Mouse (Mus musculus): ENCODE data around the gene Mrpl40.
"Not testable (repeated sequence)": the region's sequence is repeated elsewhere in the genome, so short reads cannot be mapped to it uniquely, and the experiment has no call there.

Gene Mrpl40

DNA sequence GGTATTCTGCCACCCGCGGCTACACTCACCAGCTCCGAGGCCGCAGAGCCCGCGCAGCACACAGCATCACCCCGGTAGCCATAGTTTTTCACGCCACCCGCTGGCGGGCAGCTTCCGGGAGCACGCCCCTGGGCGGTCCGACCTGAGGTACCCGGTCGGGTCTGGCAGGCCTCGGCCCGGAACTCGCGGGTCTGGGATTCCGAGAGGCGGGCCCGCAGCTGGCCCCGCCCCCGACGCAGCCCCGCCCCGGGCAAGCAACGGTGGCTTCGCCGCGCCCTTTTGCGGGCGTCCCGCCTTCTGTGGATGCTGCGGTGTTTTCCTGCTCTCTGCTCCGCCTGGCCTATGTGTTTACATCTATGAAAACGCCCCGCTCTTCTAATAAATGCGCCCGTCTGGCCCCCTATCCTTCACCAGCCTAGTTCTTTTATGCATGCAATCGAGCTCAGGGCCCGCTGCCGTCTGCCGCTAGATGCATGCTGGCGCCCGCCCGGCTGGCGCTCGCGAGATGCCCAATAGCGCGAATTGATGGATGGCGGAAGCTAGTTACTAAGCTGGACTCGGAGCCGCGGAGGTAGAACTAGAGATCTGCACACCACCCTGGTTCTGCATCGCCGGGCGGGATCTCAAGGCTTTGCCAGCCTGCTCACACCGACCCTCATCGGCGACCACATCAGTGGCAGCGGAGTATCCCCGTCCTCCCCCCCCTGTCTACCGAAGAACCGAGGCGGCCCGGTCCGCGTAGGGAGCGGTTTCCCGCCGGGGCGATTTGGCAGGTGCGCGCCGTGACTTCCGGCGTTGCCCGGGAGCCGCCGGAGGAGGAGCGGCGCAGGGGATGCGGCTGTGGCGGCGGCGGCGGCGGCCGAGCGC, at the start of gene Mrpl40, which contains the start of gene Hira:
TSS of gene Mrpl40 (minus strand) at position 421 of the 867 bp plus-strand sequence.
TSS of gene Hira (plus strand) at position 596 of the 867 bp plus-strand sequence.
- peak; percentile 78 for DNase-seq (ENCODE audit: low read depth, low spot score)

DNA sequence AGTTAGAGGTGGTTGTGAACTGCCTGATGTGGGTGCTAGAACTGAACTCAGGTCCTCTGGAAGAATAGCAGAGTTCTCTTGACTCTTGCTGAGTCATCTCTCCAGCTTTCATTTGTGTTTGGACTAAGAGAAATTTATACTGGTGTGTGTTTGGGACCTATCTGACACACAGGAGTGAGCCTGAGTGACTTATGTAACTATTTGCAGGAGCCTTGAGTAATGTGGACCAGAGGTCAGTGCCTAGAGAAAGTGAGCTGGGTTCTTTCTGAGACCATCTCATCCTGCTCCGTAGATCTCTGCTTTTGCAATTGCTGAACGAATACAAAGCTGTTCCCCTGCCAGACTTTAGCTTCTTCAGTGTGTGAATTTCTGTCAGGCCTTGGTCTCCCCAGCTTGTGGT, 45.1 kb upstream of the Mrpl40 start:
- no peak for DNase-seq (ENCODE audit: low read depth, low spot score)

GRCm38 (mm10) chr16:18916064-18916463, 39.4 kb upstream of the Mrpl40 start:
- no peak for DNase-seq (ENCODE audit: low read depth, low spot score)

DNA sequence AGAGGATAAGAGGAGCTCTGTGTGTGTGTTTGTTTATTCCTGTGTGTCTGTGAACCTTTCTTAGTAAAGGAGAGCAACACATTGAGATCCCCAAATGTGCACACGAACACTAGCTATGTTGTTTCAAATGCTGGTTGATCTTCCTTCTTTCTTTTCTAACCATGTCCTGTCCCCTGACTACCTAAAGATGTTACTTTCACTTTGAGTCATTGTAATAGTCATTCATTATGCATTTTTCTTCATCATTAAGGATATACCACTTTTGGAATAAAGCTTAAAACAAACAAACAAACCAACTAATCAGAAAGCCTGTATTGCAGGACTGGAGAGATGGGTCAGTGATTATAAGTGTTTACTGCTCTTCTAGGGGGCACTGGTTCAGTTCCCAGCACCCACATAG, 29.0 kb upstream of the Mrpl40 start:
- no peak for DNase-seq (ENCODE audit: low read depth, low spot score)

DNA sequence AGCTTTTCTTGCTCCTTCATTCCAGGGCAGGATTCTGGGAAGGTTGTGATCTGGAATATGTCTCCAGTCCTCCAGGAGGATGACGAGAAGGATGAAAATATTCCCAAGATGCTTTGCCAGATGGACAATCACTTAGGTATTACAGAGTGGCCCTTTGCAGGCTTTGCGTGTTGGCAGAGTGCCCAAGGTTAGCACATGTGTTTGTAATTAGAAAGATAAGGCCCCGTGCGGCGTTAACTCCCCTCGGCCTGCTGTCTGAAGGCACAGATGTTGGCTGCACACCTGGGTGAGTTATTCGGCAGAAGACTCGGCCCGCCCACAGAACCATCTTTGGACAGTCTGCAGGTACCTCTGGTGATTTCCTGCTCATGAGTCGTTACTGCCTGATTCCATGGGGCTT, 19.8 kb upstream of the Mrpl40 start:
- DNase-seq (ENCODE audit: low read depth, low spot score), result no peak

- DNase-seq (ENCODE audit: low read depth, low spot score), result no peak
Observed at GRCm38 (mm10) chr16:18895249-18895648, 18.6 kb upstream of the Mrpl40 start.

DNA sequence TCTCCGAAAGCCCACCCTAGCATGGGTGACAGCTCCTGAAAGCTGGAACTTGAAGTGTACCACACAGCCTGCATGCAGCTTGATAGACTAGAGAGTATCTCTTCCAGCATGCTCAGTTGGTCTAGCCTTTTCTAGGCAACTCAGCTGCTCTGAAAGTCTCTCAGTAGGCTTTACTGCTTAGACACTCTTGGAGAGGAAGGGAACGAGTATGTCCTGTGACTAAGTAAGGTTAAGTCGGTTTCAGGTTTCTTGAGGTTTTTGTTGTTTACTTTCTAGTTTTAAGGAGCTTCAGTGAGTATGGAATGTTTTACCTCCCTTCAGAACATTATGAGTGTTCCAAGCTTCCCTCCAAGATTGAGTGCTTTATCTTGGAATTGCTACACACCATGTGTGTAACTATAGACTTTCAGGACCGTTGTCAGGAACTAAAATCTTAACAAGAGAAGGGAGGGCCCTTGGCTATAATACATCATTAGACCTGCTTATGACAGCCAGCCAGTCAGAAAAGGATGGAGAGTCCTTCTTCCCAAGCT, 17.2 kb upstream of the Mrpl40 start:
- DNase-seq (ENCODE audit: low read depth, low spot score), result no peak

- DNase-seq (ENCODE audit: low read depth, low spot score), result no peak
Observed at GRCm38 (mm10) chr16:18884044-18884443, 7.4 kb upstream of the Mrpl40 start.

GRCm38 (mm10) chr16:18878091-18878720, 1.5 kb upstream of the Mrpl40 start:
- DNase-seq (ENCODE audit: low read depth, low spot score), result peak; percentile 20

DNA sequence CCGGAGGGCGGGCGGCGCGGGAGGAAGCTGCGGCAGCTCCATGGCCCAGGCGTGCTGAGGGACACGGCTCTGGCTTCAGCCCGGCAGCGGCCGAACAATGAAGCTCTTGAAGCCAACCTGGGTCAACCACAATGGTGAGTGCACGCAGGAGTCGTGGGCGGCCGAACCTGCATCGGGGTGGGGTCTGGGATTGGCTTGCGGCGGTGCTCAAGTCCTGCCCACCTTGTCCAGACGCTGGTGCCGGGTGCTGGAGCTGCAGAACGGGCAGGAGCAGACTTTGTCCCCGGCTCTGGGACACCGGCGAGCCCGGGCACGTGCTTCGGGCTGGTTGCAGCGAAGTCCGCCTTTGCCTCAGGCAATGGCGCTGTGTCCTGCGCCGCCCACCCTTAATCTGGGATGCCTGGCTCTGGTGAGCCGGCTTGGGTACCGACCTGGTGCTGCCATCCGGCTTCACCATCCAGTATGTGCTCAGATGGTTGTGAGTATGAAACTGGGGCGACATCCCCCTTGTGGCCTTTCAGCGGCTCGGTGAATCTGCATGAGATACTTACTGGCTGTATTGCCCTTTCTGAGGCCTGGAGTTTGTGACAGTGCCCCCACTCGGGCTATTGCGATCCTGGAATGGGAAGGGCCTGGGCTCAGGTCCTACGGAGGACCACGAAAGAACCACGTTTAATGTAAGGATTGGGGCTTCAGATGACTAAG, 876 bp upstream of the Mrpl40 start:
- DNase-seq (ENCODE audit: low read depth, low spot score), result peak; percentile 36

DNA sequence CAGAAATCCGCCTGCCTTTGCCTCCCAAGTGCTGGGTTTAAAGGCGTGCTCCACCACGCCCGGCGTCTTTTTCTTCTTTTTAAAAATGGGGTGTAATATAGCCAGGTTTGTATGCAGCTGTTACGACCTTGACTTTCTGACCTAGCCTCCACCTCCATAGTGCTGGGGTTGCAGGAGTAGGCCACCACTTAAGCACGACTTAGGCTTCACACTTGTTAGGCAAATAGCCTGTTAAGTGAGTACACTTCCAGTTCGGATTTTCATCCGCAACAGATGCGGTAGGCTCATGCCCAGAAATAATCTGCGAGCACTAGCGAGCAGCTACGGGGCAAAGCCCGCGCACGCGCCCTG, 596 bp downstream of the Mrpl40 start:
- no peak for DNase-seq (ENCODE audit: low read depth, low spot score)

DNA sequence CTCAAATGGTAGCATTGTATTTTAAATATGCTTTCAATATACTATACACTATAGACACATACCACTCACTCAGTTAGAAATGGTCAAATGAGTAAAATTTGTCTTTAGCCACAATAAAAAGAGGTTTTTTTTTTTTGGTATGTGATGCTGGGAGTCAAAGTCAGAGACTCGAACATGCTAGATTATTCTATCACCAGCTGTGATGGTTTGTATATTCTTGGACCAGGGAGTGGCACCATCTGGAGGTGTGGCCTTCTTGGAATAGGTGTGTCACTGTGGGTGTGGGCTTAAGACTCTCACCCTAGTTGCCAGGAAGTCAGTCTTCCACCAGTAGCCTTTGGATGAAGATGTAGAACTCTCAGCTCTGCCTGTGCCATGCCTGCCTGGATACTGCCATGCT, 6.2 kb downstream of the Mrpl40 start:
- not testable (repeated sequence) for DNase-seq (ENCODE audit: low read depth, low spot score)

GRCm38 (mm10) chr16:18860186-18860585, 16.5 kb downstream of the Mrpl40 start:
- DNase-seq (ENCODE audit: low read depth, low spot score), result no peak

- DNase-seq (ENCODE audit: low read depth, low spot score), result peak; percentile 22
Observed at GRCm38 (mm10) chr16:18858551-18858950, 18.1 kb downstream of the Mrpl40 start.

- not testable (repeated sequence) for DNase-seq (ENCODE audit: low read depth, low spot score)
Observed at GRCm38 (mm10) chr16:18849521-18850190, 27.0 kb downstream of the Mrpl40 start.

GRCm38 (mm10) chr16:18846301-18846820, 30.3 kb downstream of the Mrpl40 start:
- DNase-seq (ENCODE audit: low read depth, low spot score), result no peak

GRCm38 (mm10) chr16:18838346-18838745, 38.3 kb downstream of the Mrpl40 start:
- no peak for DNase-seq (ENCODE audit: low read depth, low spot score)

GRCm38 (mm10) chr16:18836468-18837208, 40.0 kb downstream of the Mrpl40 start, which contains the start of the genes 2510002D24Rik and Gm28539:
2510002D24Rik (plus strand) TSS chr16:18836578.
Gm28539 (plus strand) TSS chr16:18836584.
- DNase-seq (ENCODE audit: low read depth, low spot score), result peak; percentile 79

- no peak for DNase-seq (ENCODE audit: low read depth, low spot score)
Observed at GRCm38 (mm10) chr16:18836073-18836467, 40.6 kb downstream of the Mrpl40 start.

- DNase-seq (ENCODE audit: low read depth, low spot score), result no peak
Observed at GRCm38 (mm10) chr16:18833486-18833885, 43.2 kb downstream of the Mrpl40 start.

Data from brain, embryonic 18.5 days (tissue).